12 mouse cellular contexts compared by ENCODE assay signal in the genomic region with DNA sequence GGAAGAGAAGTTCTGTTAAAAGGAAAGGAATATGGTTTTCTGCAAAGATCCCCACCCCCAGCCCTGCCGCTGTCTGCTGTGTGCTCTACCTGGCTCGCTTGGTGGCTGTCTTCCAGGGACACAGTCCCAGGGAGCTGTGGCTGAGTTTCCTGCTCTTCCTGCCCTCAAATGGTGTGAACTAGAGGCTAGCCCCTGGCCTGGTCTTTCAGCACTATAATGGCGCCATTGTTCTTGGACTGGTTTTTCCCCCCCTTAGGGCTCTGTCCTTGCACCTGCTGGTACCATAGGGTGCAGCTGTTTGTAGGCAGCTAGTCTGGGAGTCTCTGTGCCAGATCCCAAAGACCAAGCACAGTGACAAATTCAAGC. TPM values are rescaled to one million over a fixed set of nuclear protein-coding genes. Genes with fewer than 3 reads are reported as not detected.
DNase-seq lines count a peak whose midpoint lies in the region; ATAC-seq and TF ChIP-seq lines count a peak whose summit lies in the region.
"Had no signal": no experiment of that assay in that cellular context is flagged by ENCODE, and none has a peak within 500 bp of the region (broad histone marks: within the 10 kb centered on the region; RNA-seq: fewer than 3 reads in every experiment).

No protein-coding gene starts in this region.

- ATAC-seq in kidney, postnatal 0 days (replicated peaks; ENCODE audit: low FRiP score, low read depth): no peak
- ATAC-seq in kidney, embryonic 16.5 days (ENCODE audit: low FRiP score, low TSS enrichment): no peak
- ATAC-seq in forebrain, postnatal 0 days: peak; percentile 32; the same call in 1 of the 2 replicates
- ATAC-seq in midbrain, embryonic 13.5 days: peak; percentile 47
- ATAC-seq: CD4-positive, CD25-positive, alpha-beta regulatory T cell, adult 4 months; lung, postnatal 0 days had no signal

- DNase-seq in kidney, postnatal 0 days (ENCODE audit: low spot score): no peak
- DNase-seq in Muller cell, postnatal 12 days (ENCODE audit: inconsistent ontology term): peak; percentile 50
- peak; percentile 36 for DNase-seq in forebrain, postnatal 0 days
- no peak for DNase-seq in embryo, embryonic 10 days (ENCODE audit: low spot score)
- DNase-seq in cerebellum, adult 8-10 months: no peak
- DNase-seq in kidney, adult 18-20 months: no peak
- DNase-seq: cerebellum, adult 18-20 months; thymus, adult 2 months had no signal

- H3K27me3 ChIP-seq in kidney, postnatal 0 days (ENCODE audit: insufficient read depth, low read length): no peaks in the 10 kb centered on the region
- H3K27me3 ChIP-seq in kidney, embryonic 16.5 days (ENCODE audit: insufficient read depth, low read length): no peaks in the 10 kb centered on the region
- H3K27me3 ChIP-seq in forebrain, postnatal 0 days (ENCODE audit: insufficient read depth, low read length): no peaks in the 10 kb centered on the region
- no peaks in the 10 kb centered on the region for H3K27me3 ChIP-seq in midbrain, embryonic 13.5 days

- TF ChIP-seq CTCF in kidney, postnatal 0 days (IDR thresholded peaks at IDR 0.05; ENCODE audit: low read depth): no peak
- TF ChIP-seq CTCF in forebrain, postnatal 0 days (IDR thresholded peaks at IDR 0.05; ENCODE audit: low read depth): no peak

- WGBS in kidney, postnatal 0 days: 73% methylated on average over 3 of the region's 3 CpGs
- WGBS in kidney, embryonic 16.5 days: 76% methylated on average over 3 of the region's 3 CpGs
- 61% methylated on average over 3 of the region's 3 CpGs for WGBS in forebrain, postnatal 0 days
- WGBS in midbrain, embryonic 13.5 days: 55% methylated on average over 3 of the region's 3 CpGs

- H3K9ac ChIP-seq in kidney, postnatal 0 days (ENCODE audit: low read depth, low read length): no peak overlapping the region
- H3K9ac ChIP-seq in kidney, embryonic 16.5 days (replicated peaks; ENCODE audit: low read length): no peak overlapping the region
- no peak overlapping the region for H3K9ac ChIP-seq in forebrain, postnatal 0 days
- H3K9ac ChIP-seq in midbrain, embryonic 13.5 days (replicated peaks): no peak overlapping the region

- no peak overlapping the region for H3K4me3 ChIP-seq in kidney, postnatal 0 days (replicated peaks; ENCODE audit: low read depth, low read length)
- no peak overlapping the region for H3K4me3 ChIP-seq in kidney, embryonic 16.5 days (ENCODE audit: low read length)
- H3K4me3 ChIP-seq in forebrain, postnatal 0 days (ENCODE audit: low read depth, low read length): no peak overlapping the region
- no peak overlapping the region for H3K4me3 ChIP-seq in midbrain, embryonic 13.5 days (replicated peaks)

- peak overlapping the region; percentile 10; the same call in 1 of the 2 replicates for H3K27ac ChIP-seq in kidney, postnatal 0 days
- H3K27ac ChIP-seq in kidney, embryonic 16.5 days (ENCODE audit: low read length): no peak overlapping the region
- H3K27ac ChIP-seq in forebrain, postnatal 0 days (ENCODE audit: low read depth, low read length): peak overlapping the region; percentile 50; the same call in 1 of the 2 replicates
- H3K27ac ChIP-seq in midbrain, embryonic 13.5 days: peak overlapping the region; percentile 87

- H3K4me2 ChIP-seq in kidney, postnatal 0 days (ENCODE audit: low read length): no peak overlapping the region
- no peak overlapping the region for H3K4me2 ChIP-seq in kidney, embryonic 16.5 days (replicated peaks; ENCODE audit: low read depth, low read length)
- H3K4me2 ChIP-seq in forebrain, postnatal 0 days (ENCODE audit: low read depth): no peak overlapping the region
- H3K4me2 ChIP-seq in midbrain, embryonic 13.5 days (replicated peaks): peak overlapping the region; percentile 26

- H3K9me3 ChIP-seq in kidney, postnatal 0 days (replicated peaks; ENCODE audit: low read length): no peaks in the 10 kb centered on the region
- H3K9me3 ChIP-seq in kidney, embryonic 16.5 days (ENCODE audit: low read length): no peaks in the 10 kb centered on the region
- H3K9me3 ChIP-seq in forebrain, postnatal 0 days (ENCODE audit: low read length): no peaks in the 10 kb centered on the region
- no peaks in the 10 kb centered on the region for H3K9me3 ChIP-seq in midbrain, embryonic 13.5 days

- peaks cover 12% of the 10 kb centered on the region for H3K36me3 ChIP-seq in kidney, postnatal 0 days (ENCODE audit: insufficient read depth, low read length)
- H3K36me3 ChIP-seq in kidney, embryonic 16.5 days (ENCODE audit: insufficient read depth, low read length): peaks cover 8% of the 10 kb centered on the region
- peaks cover 4% of the 10 kb centered on the region for H3K36me3 ChIP-seq in forebrain, postnatal 0 days (ENCODE audit: insufficient read depth)
- H3K36me3 ChIP-seq in midbrain, embryonic 13.5 days: peaks cover 41% of the 10 kb centered on the region

- peaks cover 14% of the 10 kb centered on the region for H3K4me1 ChIP-seq in kidney, postnatal 0 days (replicated peaks; ENCODE audit: insufficient read depth, low read length)
- H3K4me1 ChIP-seq in kidney, embryonic 16.5 days (ENCODE audit: insufficient read depth, low read length): peaks cover 28% of the 10 kb centered on the region; the same call in 1 of the 2 replicates
- H3K4me1 ChIP-seq in forebrain, postnatal 0 days (ENCODE audit: insufficient read depth): peaks cover 5% of the 10 kb centered on the region
- H3K4me1 ChIP-seq in midbrain, embryonic 13.5 days (replicated peaks): peaks cover 37% of the 10 kb centered on the region

RNA-seq across cellular contexts. Expression of gene Zfp827, which starts 50.9 kb away (rescaled TPM):
- 4.5 and 5.5 TPM in 2 replicates for polyA plus RNA-seq in kidney, postnatal 0 days (2015; fragmentation: Nextera tagmentation; extraction: Ambion mirVana)
- 6.9 and 7.3 TPM in 2 replicates for polyA plus RNA-seq in kidney, embryonic 16.5 days (2015; fragmentation: Nextera tagmentation; extraction: Ambion mirVana)
- total RNA-seq in forebrain, postnatal 0 days (2014; rRNA removed): 22.5 and 23.3 TPM in 2 replicates
- 4.5 and 6.1 TPM in 2 replicates for polyA plus RNA-seq in forebrain, postnatal 0 days (2015; fragmentation: Nextera tagmentation; extraction: Ambion mirVana)
- 14.4 and 14.6 TPM in 2 replicates for polyA plus RNA-seq in midbrain, embryonic 13.5 days (2015; fragmentation: Nextera tagmentation; extraction: Ambion mirVana)

Comparison
In these comparisons a context has a peak if more than half of its experiments do, and no peak if none do; other contexts are left out.
1. ATAC-seq: peak in forebrain, postnatal 0 days (single experiment) and midbrain, embryonic 13.5 days (single experiment); none in kidney, postnatal 0 days (single experiment) and kidney, embryonic 16.5 days (single experiment).
2. DNase-seq: peak in Muller cell, postnatal 12 days (single experiment) and forebrain, postnatal 0 days (single experiment); none in kidney, postnatal 0 days (single experiment), embryo, embryonic 10 days (single experiment), cerebellum, adult 8-10 months (single experiment) and kidney, adult 18-20 months (single experiment).